Comparison of ENCODE assay signal across 38 mouse cellular contexts in genomic region chr12:102869802-102870201, GRCm38 (mm10). TPM values are rescaled to one million over a fixed set of nuclear protein-coding genes. Genes with fewer than 3 reads are reported as not detected.
"Had no signal": no experiment of that assay in that cellular context is flagged by ENCODE, and none has a peak within 500 bp of the region (broad histone marks: within the 10 kb centered on the region; RNA-seq: fewer than 3 reads in every experiment).

No protein-coding gene starts in this region.

- H3K4me2 ChIP-seq: heart, embryonic 11.5 days; heart, embryonic 13.5 days; heart, embryonic 15.5 days; hindbrain, embryonic 13.5 days; hindbrain, embryonic 15.5 days; limb, embryonic 12.5 days; liver, embryonic 15.5 days had no signal

- DNase-seq: gastrocnemius, postnatal 14 days; gastrocnemius, postnatal 36 days; heart, adult 11 months; heart, adult 2 months; heart, postnatal 14 days; heart, postnatal 36 days; kidney, adult 11 months; kidney, adult 8-10 months; kidney, postnatal 10 days; kidney, postnatal 25 days had no signal

- ATAC-seq: hindbrain, postnatal 0 days; intestine, embryonic 16.5 days had no signal

- H3K27ac ChIP-seq: heart, adult 2 months; heart, embryonic 13.5 days; heart, embryonic 15.5 days; hindbrain, embryonic 13.5 days; hindbrain, embryonic 15.5 days; hindbrain, postnatal 0 days; left cerebral cortex, adult 2 months; limb, embryonic 10.5 days; limb, embryonic 12.5 days; liver, embryonic 15.5 days had no signal

- H3K9ac ChIP-seq: heart, embryonic 13.5 days; heart, embryonic 15.5 days; hindbrain, embryonic 13.5 days; hindbrain, embryonic 15.5 days; limb, embryonic 12.5 days; liver, embryonic 15.5 days had no signal

- H3K27me3 ChIP-seq: heart, embryonic 13.5 days; heart, embryonic 15.5 days; hindbrain, embryonic 13.5 days; hindbrain, embryonic 15.5 days; limb, embryonic 12.5 days; liver, embryonic 15.5 days had no signal

- H3K36me3 ChIP-seq: heart, embryonic 15.5 days; hindbrain, embryonic 15.5 days had no signal

- H3K4me3 ChIP-seq: heart, adult 2 months; heart, embryonic 13.5 days; heart, embryonic 15.5 days; hindbrain, embryonic 13.5 days; hindbrain, embryonic 15.5 days; left cerebral cortex, adult 2 months; limb, embryonic 10.5 days; limb, embryonic 12.5 days; liver, embryonic 15.5 days had no signal

- H3K9me3 ChIP-seq: heart, embryonic 13.5 days; heart, embryonic 15.5 days; hindbrain, embryonic 13.5 days; hindbrain, embryonic 15.5 days; limb, embryonic 10.5 days; limb, embryonic 12.5 days; liver, embryonic 15.5 days had no signal

- H3K4me1 ChIP-seq: limb, embryonic 10.5 days; limb, embryonic 12.5 days had no signal

RNA-seq across cellular contexts. Expression of gene Cox8c, which starts 29.3 kb away (rescaled TPM):
- total RNA-seq: gastrocnemius, adult 18-20 months; gastrocnemius, adult 8-10 months; gastrocnemius, postnatal 14 days; gastrocnemius, postnatal 36 days; heart, adult 2 months; heart, postnatal 14 days; heart, postnatal 36 days; hematopoietic stem cell, adult 5-6 weeks; hindbrain, postnatal 0 days; layer of hippocampus, adult 18-20 months; layer of hippocampus, adult 8-10 months; layer of hippocampus, postnatal 10 days; layer of hippocampus, postnatal 25 days; left cerebral cortex, adult 2 months; left cerebral cortex, postnatal 14 days; left cerebral cortex, postnatal 36 days; liver, adult 2 months had no signal
- polyA plus RNA-seq: heart, adult 2 months; heart, embryonic 11.5 days; heart, embryonic 13.5 days; heart, embryonic 15.5 days; heart, postnatal 0 days; hindbrain, embryonic 11.5 days; hindbrain, embryonic 13.5 days; hindbrain, embryonic 15.5 days; hindbrain, postnatal 0 days; intestine, embryonic 14.5 days; intestine, embryonic 16.5 days; kidney, embryonic 14.5 days; kidney, embryonic 16.5 days; large intestine, adult 2 months; limb, embryonic 10.5 days; limb, embryonic 12.5 days; limb, embryonic 14.5 days; liver, adult 2 months; liver, embryonic 15.5 days had no signal
